Mouse (Mus musculus) cerebral cortex, adult 2 months (tissue): Measurements from ENCODE around the gene Lrrc10b.

Experiments
- WGBS: fragments of 180-500 bp; shearing (Covaris S2); methylation state at CpG from one replicate; pipeline ENCODE4 v1.1.7; 2018; 5-methylcytosine and 5-hydroxymethylcytosine counted together

Lrrc10b gene

GRCm38 (mm10) chr19:10444685-10445369 lies 12.4 kb downstream of the Lrrc10b start:
- WGBS, result 93% methylated on average over 15 of the region's 15 CpGs

- 76% methylated on average over 1 of the region's 1 CpGs for WGBS
Measured at GRCm38 (mm10) chr19:10437521-10437920, 19.8 kb downstream of the Lrrc10b start.

- 23% methylated on average over 1 of the region's 1 CpGs for WGBS
Measured at GRCm38 (mm10) chr19:10436726-10437125, 20.5 kb downstream of the Lrrc10b start.

GRCm38 (mm10) chr19:10435908-10436307 lies 21.4 kb downstream of the Lrrc10b start:
- WGBS, result 28% methylated on average over 3 of the region's 3 CpGs

- 79% methylated on average over 6 of the region's 6 CpGs for WGBS
Measured at GRCm38 (mm10) chr19:10434927-10435326, 22.3 kb downstream of the Lrrc10b start.

GRCm38 (mm10) chr19:10433879-10434540 lies 23.3 kb downstream of the Lrrc10b start:
- WGBS, result 40% methylated on average over 9 of the region's 9 CpGs

GRCm38 (mm10) chr19:10433225-10433624 lies 24.0 kb downstream of the Lrrc10b start:
- whole genome bisulfite sequencing, result 39% methylated on average over 7 of the region's 7 CpGs

GRCm38 (mm10) chr19:10431841-10432240 lies 25.4 kb downstream of the Lrrc10b start:
- 24% methylated on average over 4 of the region's 4 CpGs for WGBS

- 65% methylated on average over 3 of the region's 3 CpGs for WGBS
Measured at GRCm38 (mm10) chr19:10431410-10431809, 25.9 kb downstream of the Lrrc10b start.

GRCm38 (mm10) chr19:10429371-10429770 lies 27.9 kb downstream of the Lrrc10b start:
- WGBS, result 70% methylated on average over 8 of the region's 8 CpGs

- 78% methylated on average over 9 of the region's 9 CpGs for WGBS
Measured at GRCm38 (mm10) chr19:10427431-10427830, 29.8 kb downstream of the Lrrc10b start.

- WGBS, result 51% methylated on average over 6 of the region's 6 CpGs
Measured at GRCm38 (mm10) chr19:10426793-10427192, 30.5 kb downstream of the Lrrc10b start.

- WGBS, result 54% methylated on average over 25 of the region's 25 CpGs
Measured at GRCm38 (mm10) chr19:10426312-10426711, 31.0 kb downstream of the Lrrc10b start.

- WGBS, result 70% methylated on average over 13 of the region's 13 CpGs
Measured at GRCm38 (mm10) chr19:10425484-10426270, 31.6 kb downstream of the Lrrc10b start.

GRCm38 (mm10) chr19:10424751-10425150 lies 32.5 kb downstream of the Lrrc10b start:
- 33% methylated on average over 1 of the region's 1 CpGs for WGBS

GRCm38 (mm10) chr19:10421986-10422976 lies 35.0 kb downstream of the Lrrc10b start:
- 33% methylated on average over 53 of the region's 53 CpGs for WGBS

GRCm38 (mm10) chr19:10417436-10417835 lies 39.8 kb downstream of the Lrrc10b start:
- WGBS, result 49% methylated on average over 12 of the region's 12 CpGs

GRCm38 (mm10) chr19:10416889-10417288 lies 40.4 kb downstream of the Lrrc10b start:
- 38% methylated on average over 8 of the region's 8 CpGs for WGBS

- 65% methylated on average over 5 of the region's 5 CpGs for WGBS
Measured at GRCm38 (mm10) chr19:10415508-10415907, 41.8 kb downstream of the Lrrc10b start.

GRCm38 (mm10) chr19:10413701-10414242 lies 43.5 kb downstream of the Lrrc10b start:
- WGBS, result 18% methylated on average over 19 of the region's 19 CpGs
